In genomic region chr16:49907356-49907755, GRCm38 (mm10) we compare ENCODE assay signal across 10 mouse cellular contexts.
DNase-seq lines count a peak whose midpoint lies in the region; ATAC-seq and TF ChIP-seq lines count a peak whose summit lies in the region.
"Had no signal": no experiment of that assay in that cellular context is flagged by ENCODE, and none has a peak within 500 bp of the region (broad histone marks: within the 10 kb centered on the region; RNA-seq: fewer than 3 reads in every experiment).

No protein-coding gene starts in this region.

- peaks cover 6% of the 10 kb centered on the region; the same call in 1 of the 2 replicates for H3K4me1 ChIP-seq in midbrain, embryonic 13.5 days (replicated peaks)
- 0 out of 2 replicates have a peak, but pooled peaks cover 5% of the 10 kb centered on the region for H3K4me1 ChIP-seq in midbrain, postnatal 0 days (ENCODE audit: insufficient read depth, low read length)
- H3K4me1 ChIP-seq in embryonic facial prominence, embryonic 11.5 days (ENCODE audit: control insufficient read depth, insufficient read depth, low read length): no peaks in the 10 kb centered on the region
- peaks cover 3% of the 10 kb centered on the region; the same call in 1 of the 2 replicates for H3K4me1 ChIP-seq in midbrain, embryonic 14.5 days (ENCODE audit: control insufficient read depth, insufficient read depth, low read length)

- no peak overlapping the region for H3K4me3 ChIP-seq in midbrain, embryonic 13.5 days (replicated peaks)
- no peak overlapping the region for H3K4me3 ChIP-seq in midbrain, postnatal 0 days (ENCODE audit: low read depth, low read length)
- H3K4me3 ChIP-seq in embryonic facial prominence, embryonic 11.5 days (ENCODE audit: low read depth, low read length): no peak overlapping the region
- no peak overlapping the region for H3K4me3 ChIP-seq in midbrain, embryonic 14.5 days (replicated peaks; ENCODE audit: low read depth, low read length)
- H3K4me3 ChIP-seq: embryonic facial prominence, embryonic 15.5 days; neural tube, embryonic 13.5 days had no signal

- peak; percentile 82 for ATAC-seq in midbrain, embryonic 13.5 days
- ATAC-seq in midbrain, postnatal 0 days (ENCODE audit: low FRiP score): no peak
- ATAC-seq in embryonic facial prominence, embryonic 11.5 days (replicated peaks; ENCODE audit: insufficient number of reproducible peaks, low FRiP score, low TSS enrichment, low read depth): 0 out of 2 replicates have a peak, but pooled peaks have one; percentile 42
- no peak for ATAC-seq in midbrain, embryonic 14.5 days (ENCODE audit: low FRiP score, low TSS enrichment)

- no peak overlapping the region for H3K9ac ChIP-seq in midbrain, embryonic 13.5 days (replicated peaks)
- no peak overlapping the region for H3K9ac ChIP-seq in midbrain, postnatal 0 days (replicated peaks; ENCODE audit: low read length, poor library complexity, severe bottlenecking)
- H3K9ac ChIP-seq in embryonic facial prominence, embryonic 11.5 days (replicated peaks; ENCODE audit: low read length): no peak overlapping the region
- H3K9ac ChIP-seq in midbrain, embryonic 14.5 days (replicated peaks; ENCODE audit: low read length): no peak overlapping the region
- H3K9ac ChIP-seq: embryonic facial prominence, embryonic 15.5 days; neural tube, embryonic 13.5 days had no signal

- H3K9me3 ChIP-seq in midbrain, embryonic 13.5 days: no peaks in the 10 kb centered on the region
- no peaks in the 10 kb centered on the region for H3K9me3 ChIP-seq in midbrain, postnatal 0 days (ENCODE audit: low read length)
- no peaks in the 10 kb centered on the region for H3K9me3 ChIP-seq in embryonic facial prominence, embryonic 11.5 days (replicated peaks; ENCODE audit: control insufficient read depth, low read length)
- H3K9me3 ChIP-seq in midbrain, embryonic 14.5 days (ENCODE audit: control insufficient read depth, low read length): no peaks in the 10 kb centered on the region
- H3K9me3 ChIP-seq: embryonic facial prominence, embryonic 15.5 days; neural tube, embryonic 13.5 days had no signal

- H3K4me2 ChIP-seq in midbrain, embryonic 13.5 days (replicated peaks): no peak overlapping the region
- H3K4me2 ChIP-seq in midbrain, postnatal 0 days (ENCODE audit: low read depth, low read length, poor library complexity, severe bottlenecking): no peak overlapping the region
- H3K4me2 ChIP-seq in embryonic facial prominence, embryonic 11.5 days (ENCODE audit: low read depth, low read length): no peak overlapping the region
- no peak overlapping the region for H3K4me2 ChIP-seq in midbrain, embryonic 14.5 days (ENCODE audit: low read length)
- H3K4me2 ChIP-seq: embryonic facial prominence, embryonic 15.5 days; neural tube, embryonic 13.5 days had no signal

- no peak overlapping the region for H3K27ac ChIP-seq in midbrain, embryonic 13.5 days
- no peak overlapping the region for H3K27ac ChIP-seq in midbrain, postnatal 0 days (ENCODE audit: low read depth, low read length)
- no peak overlapping the region for H3K27ac ChIP-seq in embryonic facial prominence, embryonic 11.5 days (replicated peaks; ENCODE audit: low read depth, low read length)
- no peak overlapping the region for H3K27ac ChIP-seq in midbrain, embryonic 14.5 days (replicated peaks; ENCODE audit: low read depth, low read length)
- H3K27ac ChIP-seq: neural tube, embryonic 13.5 days had no signal

- DNase-seq in midbrain, postnatal 0 days (ENCODE audit: low spot score): no peak
- peak; percentile 24 for DNase-seq in embryonic facial prominence, embryonic 11.5 days (ENCODE audit: low spot score)
- peak; percentile 42 for DNase-seq in induced T-regulatory cell, adult 2 months (ENCODE audit: low read depth)
- peak; percentile 46 for DNase-seq in midbrain, embryonic 14.5 days
- no peak for DNase-seq in cerebellum, postnatal 25 days
- no peak for DNase-seq in gastrocnemius, postnatal 25 days
- no peak for DNase-seq in gastrocnemius, postnatal 10 days

- no peaks in the 10 kb centered on the region for H3K27me3 ChIP-seq in midbrain, embryonic 13.5 days
- H3K27me3 ChIP-seq in midbrain, postnatal 0 days (ENCODE audit: insufficient read depth, low read length): no peaks in the 10 kb centered on the region
- no peaks in the 10 kb centered on the region for H3K27me3 ChIP-seq in embryonic facial prominence, embryonic 11.5 days (ENCODE audit: control insufficient read depth, insufficient read depth, low read length)
- H3K27me3 ChIP-seq in midbrain, embryonic 14.5 days (ENCODE audit: control insufficient read depth, insufficient read depth, low read length): no peaks in the 10 kb centered on the region
- H3K27me3 ChIP-seq: embryonic facial prominence, embryonic 15.5 days; neural tube, embryonic 13.5 days had no signal

- no peak for TF ChIP-seq CTCF in midbrain, postnatal 0 days (IDR thresholded peaks at IDR 0.05)

- peaks cover 2% of the 10 kb centered on the region; the same call in 1 of the 2 replicates for H3K36me3 ChIP-seq in midbrain, embryonic 13.5 days
- no peaks in the 10 kb centered on the region for H3K36me3 ChIP-seq in midbrain, postnatal 0 days (ENCODE audit: insufficient read depth, low read length)
- H3K36me3 ChIP-seq in embryonic facial prominence, embryonic 11.5 days (replicated peaks; ENCODE audit: control insufficient read depth, insufficient read depth, low read depth, low read length): no peaks in the 10 kb centered on the region
- H3K36me3 ChIP-seq in midbrain, embryonic 14.5 days (ENCODE audit: control insufficient read depth, insufficient read depth, low read length): no peaks in the 10 kb centered on the region
- H3K36me3 ChIP-seq: embryonic facial prominence, embryonic 15.5 days had no signal

- WGBS in midbrain, embryonic 13.5 days: 29% methylated on average over 4 of the region's 4 CpGs
- 32% methylated on average over 4 of the region's 4 CpGs for WGBS in midbrain, postnatal 0 days
- 47% methylated on average over 4 of the region's 4 CpGs for WGBS in embryonic facial prominence, embryonic 11.5 days
- 36% methylated on average over 4 of the region's 4 CpGs for WGBS in midbrain, embryonic 14.5 days

Comparison
In these comparisons a context has a peak if more than half of its experiments do, and no peak if none do; other contexts are left out.
1. ATAC-seq: peak in midbrain, embryonic 13.5 days (single experiment) and embryonic facial prominence, embryonic 11.5 days (single experiment); none in midbrain, postnatal 0 days (single experiment) and midbrain, embryonic 14.5 days (single experiment).
2. DNase-seq: peak in embryonic facial prominence, embryonic 11.5 days (single experiment), induced T-regulatory cell, adult 2 months (single experiment) and midbrain, embryonic 14.5 days (single experiment); none in midbrain, postnatal 0 days (single experiment), cerebellum, postnatal 25 days (0 of 2), gastrocnemius, postnatal 25 days (single experiment) and gastrocnemius, postnatal 10 days (single experiment).